Mouse (Mus musculus) liver, embryonic 11.5 days (tissue): ENCODE measurements around the gene Galntl5. TPM values are rescaled to one million over a fixed set of nuclear protein-coding genes. Genes with fewer than 3 reads are reported as not detected.
A peak's percentile ranks its signal among the peaks of the same experiment; 100 is the strongest.

Source experiments
- ATAC-seq: fragments of 200-750 bp; cut with Nextera tagmentation; replicated peaks from 2 replicates; pipeline ENCODE4 v1.8.0; 2017; ENCODE audit warnings: moderate number of reproducible peaks, mild to moderate bottlenecking, moderate TSS enrichment, moderate library complexity; ENCODE audit not compliant: low FRiP score
- DNase-seq: peaks from one replicate; pipeline ENCODE4 v3.0.0-alpha.2; 2017; ENCODE audit warnings: low spot score
- H3K27ac ChIP-seq: fragments of 300-500 bp; sonication (generic); 2 replicates; pipeline ENCODE4 v1.5.1; 2014; ENCODE audit warnings: mild to moderate bottlenecking, low read depth, low read length, control low read depth
- H3K27me3 ChIP-seq: fragments of 300-500 bp; sonication (generic); replicated peaks from 2 replicates; pipeline ENCODE4 v1.6.1; 2014; ENCODE audit warnings: low read length, mixed read lengths; ENCODE audit not compliant: control insufficient read depth, insufficient read depth
- H3K36me3 ChIP-seq: fragments of 300-500 bp; sonication (generic); 2 replicates; pipeline ENCODE4 v1.6.1; 2014; ENCODE audit warnings: mild to moderate bottlenecking, low read length, moderate library complexity, mixed read lengths; ENCODE audit not compliant: control insufficient read depth, insufficient read depth
- H3K4me1 ChIP-seq: fragments of 300-500 bp; sonication (generic); replicated peaks from 2 replicates; pipeline ENCODE4 v1.6.1; 2014; ENCODE audit warnings: low read length, mixed read lengths; ENCODE audit not compliant: control insufficient read depth, insufficient read depth
- H3K4me2 ChIP-seq: fragments of 300-500 bp; sonication (generic); 2 replicates; pipeline ENCODE4 v1.6.1; 2014; ENCODE audit warnings: mild to moderate bottlenecking, control low read depth, moderate library complexity
- H3K4me3 ChIP-seq: fragments of 300-500 bp; sonication (generic); 2 replicates; pipeline ENCODE4 v1.5.1; 2014; ENCODE audit warnings: low read depth, low read length, control low read depth
- H3K9ac ChIP-seq: fragments of 300-500 bp; sonication (generic); 2 replicates; pipeline ENCODE4 v1.6.1; 2014; ENCODE audit warnings: low read depth, low read length, control low read depth
- H3K9me3 ChIP-seq: fragments of 300-500 bp; sonication (generic); 2 replicates; pipeline ENCODE4 v1.6.1; 2016; ENCODE audit warnings: low read length, inconsistent platforms, mixed read lengths; ENCODE audit not compliant: control insufficient read depth
- WGBS: fragments of 180-500 bp; shearing (Covaris S2); extraction: QIAGEN DNeasy Blood & Tissue Kit; methylation state at CpG from one replicate; pipeline ENCODE4 v1.1.7; 2014; 5-methylcytosine and 5-hydroxymethylcytosine counted together
- polyA plus RNA-seq: library from polyadenylated mRNA; unstranded; fragments of >200 nt; fragmentation: Nextera tagmentation; extraction: Ambion mirVana; gene quantifications from 2 replicates; pipeline ENCODE4 v1.2.1, GENCODE M21; 2014

The Galntl5 gene
- not detected in 2 replicates for polyA plus RNA-seq

- ATAC-seq, result no peak
- Histone ChIP-seq H3K9ac (no peak within 1 kb of the TSS), H3K4me2 (no peak within 1 kb of the TSS), H3K27me3 (no peaks in the 10 kb centered on the region), H3K9me3 (no peaks in the 10 kb centered on the region), H3K4me3 (no peak within 1 kb of the TSS), H3K27ac (no peak within 1 kb of the TSS), H3K36me3 (no peaks in the 10 kb centered on the region), H3K4me1 (no peaks in the 10 kb centered on the region)
- DNase-seq, result no peak
- WGBS, result 61% methylated on average over 1 of the region's 1 CpGs
Observed at GRCm38 (mm10) chr5:25181004-25181531, at the start of gene Galntl5. Galntl5 (plus strand) TSS chr5:25181460.

- H3K4me3 ChIP-seq, result no peak overlapping the region
- H3K9me3 ChIP-seq, result no peaks in the 10 kb centered on the region
- no peaks in the 10 kb centered on the region for H3K36me3 ChIP-seq
- H3K27ac ChIP-seq, result no peak overlapping the region
- WGBS, result 79% methylated on average over 7 of the region's 7 CpGs
- DNase-seq (peak; percentile 12), ATAC-seq (no peak)
- no peak overlapping the region for H3K4me2 ChIP-seq
- no peaks in the 10 kb centered on the region for H3K27me3 ChIP-seq
- no peaks in the 10 kb centered on the region for H3K4me1 ChIP-seq
- H3K9ac ChIP-seq, result no peak overlapping the region
Observed at GRCm38 (mm10) chr5:25146705-25147104, 34.6 kb upstream of the Galntl5 start.

GRCm38 (mm10) chr5:25149331-25149965, 31.8 kb upstream of the Galntl5 start:
- DNase-seq (peak; percentile 15), ATAC-seq (no peak)
- no peak overlapping the region for H3K27ac ChIP-seq
- H3K36me3 ChIP-seq, result no peaks in the 10 kb centered on the region
- no peak overlapping the region for H3K4me2 ChIP-seq
- no peak overlapping the region for H3K4me3 ChIP-seq
- H3K4me1 ChIP-seq, result no peaks in the 10 kb centered on the region
- H3K9ac ChIP-seq, result no peak overlapping the region
- no peaks in the 10 kb centered on the region for H3K27me3 ChIP-seq
- H3K9me3 ChIP-seq, result no peaks in the 10 kb centered on the region
- WGBS, result 62% methylated on average over 2 of the region's 2 CpGs

GRCm38 (mm10) chr5:25153491-25153890, 27.8 kb upstream of the Galntl5 start:
- Histone ChIP-seq H3K27me3 (no peaks in the 10 kb centered on the region), H3K4me2 (no peak overlapping the region), H3K4me3 (no peak overlapping the region), H3K4me1 (no peaks in the 10 kb centered on the region), H3K9ac (no peak overlapping the region), H3K36me3 (no peaks in the 10 kb centered on the region), H3K9me3 (no peaks in the 10 kb centered on the region), H3K27ac (no peak overlapping the region)
- 72% methylated on average over 2 of the region's 2 CpGs for WGBS
- no peak for DNase-seq
- no peak for ATAC-seq

- WGBS, result 68% methylated on average over 3 of the region's 3 CpGs
- H3K27ac ChIP-seq, result no peak overlapping the region
- ATAC-seq (no peak), DNase-seq (peak; percentile 15)
- H3K36me3 ChIP-seq, result no peaks in the 10 kb centered on the region
- no peaks in the 10 kb centered on the region for H3K9me3 ChIP-seq
- H3K4me3 ChIP-seq, result no peak overlapping the region
- H3K9ac ChIP-seq, result no peak overlapping the region
- no peaks in the 10 kb centered on the region for H3K4me1 ChIP-seq
- H3K27me3 ChIP-seq, result no peaks in the 10 kb centered on the region
- no peak overlapping the region for H3K4me2 ChIP-seq
Observed at GRCm38 (mm10) chr5:25153996-25154395, 27.3 kb upstream of the Galntl5 start.

- Histone ChIP-seq H3K27me3 (no peaks in the 10 kb centered on the region), H3K36me3 (no peaks in the 10 kb centered on the region), H3K4me3 (no peak overlapping the region), H3K4me2 (no peak overlapping the region), H3K9ac (no peak overlapping the region), H3K27ac (no peak overlapping the region), H3K9me3 (no peaks in the 10 kb centered on the region), H3K4me1 (no peaks in the 10 kb centered on the region)
- DNase-seq, result peak; percentile 19
- 76% methylated on average over 4 of the region's 4 CpGs for WGBS
- ATAC-seq, result no peak
Observed at GRCm38 (mm10) chr5:25154823-25155222, 26.4 kb upstream of the Galntl5 start.

GRCm38 (mm10) chr5:25155351-25155750, 25.9 kb upstream of the Galntl5 start:
- H3K9ac ChIP-seq, result no peak overlapping the region
- no peaks in the 10 kb centered on the region for H3K4me1 ChIP-seq
- no peak overlapping the region for H3K4me3 ChIP-seq
- 60% methylated on average over 3 of the region's 3 CpGs for WGBS
- no peak overlapping the region for H3K4me2 ChIP-seq
- no peaks in the 10 kb centered on the region for H3K36me3 ChIP-seq
- H3K27me3 ChIP-seq, result no peaks in the 10 kb centered on the region
- no peaks in the 10 kb centered on the region for H3K9me3 ChIP-seq
- DNase-seq (no peak), ATAC-seq (no peak)
- no peak overlapping the region for H3K27ac ChIP-seq

- ATAC-seq (no peak), DNase-seq (no peak)
- no peak overlapping the region for H3K9ac ChIP-seq
- no peak overlapping the region for H3K4me2 ChIP-seq
- H3K4me3 ChIP-seq, result no peak overlapping the region
- H3K9me3 ChIP-seq, result no peaks in the 10 kb centered on the region
- no peaks in the 10 kb centered on the region for H3K27me3 ChIP-seq
- 54% methylated on average over 4 of the region's 4 CpGs for WGBS
- no peaks in the 10 kb centered on the region for H3K36me3 ChIP-seq
- no peaks in the 10 kb centered on the region for H3K4me1 ChIP-seq
- H3K27ac ChIP-seq, result no peak overlapping the region
Observed at GRCm38 (mm10) chr5:25157136-25157535, 24.1 kb upstream of the Galntl5 start.

GRCm38 (mm10) chr5:25160515-25160914, 20.7 kb upstream of the Galntl5 start:
- WGBS, result 74% methylated on average over 11 of the region's 11 CpGs
- no peak overlapping the region for H3K4me2 ChIP-seq
- H3K27me3 ChIP-seq, result no peaks in the 10 kb centered on the region
- H3K27ac ChIP-seq, result no peak overlapping the region
- H3K9me3 ChIP-seq, result no peaks in the 10 kb centered on the region
- H3K4me3 ChIP-seq, result no peak overlapping the region
- no peaks in the 10 kb centered on the region for H3K36me3 ChIP-seq
- no peak for ATAC-seq
- no peaks in the 10 kb centered on the region for H3K4me1 ChIP-seq
- H3K9ac ChIP-seq, result no peak overlapping the region
- DNase-seq, result no peak
